Mouse (Mus musculus): ENCODE results near the gene Prkab1.

GRCm38 (mm10) chr5:116029071-116029470 lies 4.8 kb upstream of the Prkab1 start:
- TF ChIP-seq CTCF (IDR thresholded peaks at IDR 0.05; ENCODE audit: insufficient read depth, low read length) (no peak), POLR2A (IDR thresholded peaks at IDR 0.05; ENCODE audit: borderline replicate concordance, extremely low read depth, low read depth, low read length) (no peak)

Data from lung, adult 2 months (tissue).